Mouse (Mus musculus): ENCODE data around the gene Bhlhe23.

The Bhlhe23 gene

GRCm38 (mm10) chr2:180725414-180725778 is 51.3 kb downstream of the Bhlhe23 start:
- no peak for DNase-seq

- peak in 1 of 2 experiments; percentile 27 for DNase-seq
Measured at GRCm38 (mm10) chr2:180724585-180725413, 51.9 kb downstream of the Bhlhe23 start, which contains the start of gene Slc17a9. Gene Slc17a9 (plus strand): TSS chr2:180725263.
